Mouse (Mus musculus) liver, embryonic 14.5 days (tissue): Measurements from ENCODE around the gene Efcab9.

Experiments
- CTCF ChIP-seq: IDR thresholded peaks from 2 replicates; pipeline ENCODE4 v1.5.1; 2016; ENCODE audit warnings: antibody characterized with exemption, low read depth, control low read depth
- EP300 ChIP-seq: IDR thresholded peaks from 2 replicates; pipeline ENCODE4 v1.6.1; 2016; ENCODE audit warnings: antibody characterized with exemption, low read depth

GRCm38 (mm10) chr11:32530151-32530550 lies 1.7 kb downstream of the Efcab9 start:
- TF ChIP-seq CTCF (peak; percentile 68), EP300 (no peak)
